Mouse (Mus musculus): ENCODE data around the gene Cd93. TPM values are rescaled to one million over a fixed set of nuclear protein-coding genes. Genes with fewer than 3 reads are reported as not detected.

Cd93 gene
- polyA plus RNA-seq, 1 experiment from 2014 or later: 14.6 TPM

- 64% methylated on average over 1 of the region's 1 CpGs for WGBS
- Histone ChIP-seq H3K4me1 (ENCODE audit: control insufficient read depth, insufficient read depth, low read length) (peaks cover 17% of the 10 kb centered on the region; the same call in 1 of the 2 replicates), H3K27ac (replicated peaks; ENCODE audit: low read depth, low read length) (no peak overlapping the region), H3K4me3 (ENCODE audit: low read depth, low read length) (no peak overlapping the region), H3K4me2 (ENCODE audit: low read depth, low read length) (no peak overlapping the region), H3K27me3 (replicated peaks; ENCODE audit: control insufficient read depth, insufficient read depth, low read length) (peaks cover 25% of the 10 kb centered on the region), H3K9me3 (ENCODE audit: control insufficient read depth, low read length) (no peaks in the 10 kb centered on the region), H3K9ac (ENCODE audit: low read depth, low read length) (no peak overlapping the region), H3K36me3 (ENCODE audit: control insufficient read depth, insufficient read depth, low read length) (no peaks in the 10 kb centered on the region)
- ATAC-seq (ENCODE audit: low read depth): no peak
- DNase-seq (ENCODE audit: low spot score): no peak
Observed at GRCm38 (mm10) chr2:148393149-148393548, 50.2 kb downstream of the Cd93 start.

GRCm38 (mm10) chr2:148387652-148388581 is 55.4 kb downstream of the Cd93 start:
- Histone ChIP-seq H3K4me2 (ENCODE audit: low read depth, low read length) (no peak overlapping the region), H3K9me3 (ENCODE audit: control insufficient read depth, low read length) (no peaks in the 10 kb centered on the region), H3K9ac (ENCODE audit: low read depth, low read length) (no peak overlapping the region), H3K4me3 (ENCODE audit: low read depth, low read length) (no peak overlapping the region), H3K4me1 (ENCODE audit: control insufficient read depth, insufficient read depth, low read length) (0 out of 2 replicates have a peak, but pooled peaks cover 7% of the 10 kb centered on the region), H3K27me3 (replicated peaks; ENCODE audit: control insufficient read depth, insufficient read depth, low read length) (no peaks in the 10 kb centered on the region), H3K27ac (replicated peaks; ENCODE audit: low read depth, low read length) (no peak overlapping the region), H3K36me3 (ENCODE audit: control insufficient read depth, insufficient read depth, low read length) (no peaks in the 10 kb centered on the region)
- DNase-seq (ENCODE audit: low spot score): no peak
- 64% methylated on average over 6 of the region's 6 CpGs for WGBS
- no peak for ATAC-seq (ENCODE audit: low read depth)

GRCm38 (mm10) chr2:148386927-148387326 is 56.4 kb downstream of the Cd93 start:
- Histone ChIP-seq H3K9me3 (ENCODE audit: control insufficient read depth, low read length) (no peaks in the 10 kb centered on the region), H3K27me3 (replicated peaks; ENCODE audit: control insufficient read depth, insufficient read depth, low read length) (no peaks in the 10 kb centered on the region), H3K4me3 (ENCODE audit: low read depth, low read length) (no peak overlapping the region), H3K4me2 (ENCODE audit: low read depth, low read length) (no peak overlapping the region), H3K9ac (ENCODE audit: low read depth, low read length) (no peak overlapping the region), H3K36me3 (ENCODE audit: control insufficient read depth, insufficient read depth, low read length) (no peaks in the 10 kb centered on the region), H3K27ac (replicated peaks; ENCODE audit: low read depth, low read length) (no peak overlapping the region), H3K4me1 (ENCODE audit: control insufficient read depth, insufficient read depth, low read length) (0 out of 2 replicates have a peak, but pooled peaks cover 7% of the 10 kb centered on the region)
- no peak for ATAC-seq (ENCODE audit: low read depth)
- DNase-seq (ENCODE audit: low spot score): no peak
- 80% methylated on average over 2 of the region's 2 CpGs for WGBS

Other genes with a start within 250 kb of the Cd93 start
- gene Sstr4, start 48.2 kb downstream of the Cd93 start, polyA plus RNA-seq (2014; fragmentation: Nextera tagmentation; extraction: Ambion mirVana): 4.1 and 4.9 TPM in 2 replicates
- 29.7 and 31.4 TPM in 2 replicates for gene Thbd, start 35.4 kb downstream of the Cd93 start, polyA plus RNA-seq (2014; fragmentation: Nextera tagmentation; extraction: Ambion mirVana)
- 71.1 and 79.9 TPM in 2 replicates for gene Nxt1, start 229.0 kb upstream of the Cd93 start, polyA plus RNA-seq (2014; fragmentation: Nextera tagmentation; extraction: Ambion mirVana)
- 22.4 and 23.3 TPM in 2 replicates for gene Gzf1, start 237.5 kb upstream of the Cd93 start, polyA plus RNA-seq (2014; fragmentation: Nextera tagmentation; extraction: Ambion mirVana)